Mouse (Mus musculus) left cerebral cortex, adult 11 months (tissue): ENCODE results near the gene Faah.
A peak's percentile ranks its signal among the peaks of the same experiment; 100 is the strongest.

Experiments
- DNase-seq: peaks from one replicate; pipeline ENCODE4 v3.0.0; 2022; ENCODE audit warnings: low spot score

Gene Faah

DNA sequence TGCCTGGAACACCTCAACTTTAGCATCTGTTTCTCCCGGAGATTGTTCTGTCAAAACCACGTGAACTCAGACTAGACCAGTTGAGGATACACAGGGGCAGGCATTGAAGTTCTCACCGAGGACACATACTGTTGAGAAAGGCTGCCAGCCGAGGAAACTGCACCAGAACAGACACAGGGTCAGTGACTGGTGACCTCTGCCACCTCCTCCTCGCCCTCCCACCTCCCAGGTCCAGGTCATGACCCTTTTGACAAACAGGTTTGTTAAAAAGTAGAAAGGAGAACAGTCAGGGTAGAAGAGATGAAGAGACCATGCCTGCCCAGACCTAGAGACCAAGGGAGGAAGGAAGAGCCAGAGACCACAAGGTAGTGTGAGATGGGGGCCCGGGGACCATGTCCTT, 17.1 kb downstream of the Faah start:
- DNase-seq: no peak

DNA sequence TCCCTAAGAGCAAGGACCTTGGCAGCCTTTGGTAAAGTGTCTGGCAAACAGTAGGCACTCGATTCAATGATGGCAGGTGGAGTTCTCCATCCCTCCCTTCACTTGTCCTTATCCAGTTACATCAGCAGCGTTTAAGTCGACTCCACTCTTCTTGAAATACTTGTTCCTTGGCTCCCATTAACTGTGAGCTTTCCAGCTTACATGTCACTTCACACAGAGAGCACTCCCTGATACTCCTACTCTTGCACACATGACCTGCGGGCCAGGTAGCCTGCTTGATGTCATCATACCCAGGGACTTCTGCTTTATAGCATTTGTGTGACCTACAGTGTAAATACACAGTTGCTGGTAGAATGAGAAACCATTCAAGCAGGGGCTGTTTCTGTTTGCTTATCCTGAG, 21.0 kb downstream of the Faah start:
- no peak for DNase-seq

DNA sequence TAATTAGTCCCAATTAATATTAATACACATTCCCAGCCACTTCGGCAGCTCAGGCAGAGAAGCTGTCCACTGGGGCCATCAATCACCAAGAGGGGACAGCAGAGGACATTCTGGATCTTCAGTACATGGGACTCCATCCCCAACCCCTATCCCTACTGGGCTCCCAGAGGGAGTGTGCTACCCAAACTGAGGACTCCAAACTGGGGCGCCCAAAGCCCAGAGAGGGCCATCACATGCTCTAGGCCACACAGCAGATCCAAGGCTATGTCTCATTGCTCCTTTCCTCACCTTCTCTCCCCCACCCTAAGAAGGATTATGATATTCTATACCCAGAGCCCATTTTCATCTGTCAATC, 22.4 kb downstream of the Faah start:
- DNase-seq: no peak

DNA sequence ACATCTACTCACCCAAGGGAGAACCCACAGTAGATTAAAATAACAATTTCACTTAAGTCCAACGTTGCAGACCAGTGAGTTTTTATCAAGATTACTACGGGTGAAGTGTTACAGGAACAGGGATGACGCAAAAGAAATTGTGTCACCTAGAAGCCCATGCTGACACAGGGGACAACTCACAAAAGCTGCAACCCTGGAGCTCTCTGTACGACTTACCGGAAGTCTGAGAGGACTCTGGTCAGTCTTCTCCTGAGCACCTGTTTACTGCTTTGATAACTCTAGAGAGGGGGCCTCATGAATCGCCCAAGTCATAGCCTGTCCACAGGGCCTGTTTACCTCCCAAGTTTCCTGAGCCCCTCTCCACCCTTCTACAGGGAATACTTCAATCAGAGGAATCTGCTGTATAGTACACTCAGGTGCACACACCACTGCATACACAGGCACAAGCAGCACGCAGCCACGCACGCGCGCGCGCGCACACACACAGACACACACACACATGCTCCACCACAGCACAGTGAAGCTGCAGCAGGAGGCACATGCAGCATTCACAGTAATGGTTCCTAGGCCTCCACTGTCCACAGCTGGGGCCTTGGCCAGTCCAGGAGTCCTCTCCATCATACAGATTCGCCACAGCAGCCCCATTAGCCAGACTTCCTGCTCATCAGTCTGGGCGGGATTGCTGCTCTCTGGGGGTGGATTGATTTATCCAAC, 22.9 kb downstream of the Faah start:
- no peak for DNase-seq

DNA sequence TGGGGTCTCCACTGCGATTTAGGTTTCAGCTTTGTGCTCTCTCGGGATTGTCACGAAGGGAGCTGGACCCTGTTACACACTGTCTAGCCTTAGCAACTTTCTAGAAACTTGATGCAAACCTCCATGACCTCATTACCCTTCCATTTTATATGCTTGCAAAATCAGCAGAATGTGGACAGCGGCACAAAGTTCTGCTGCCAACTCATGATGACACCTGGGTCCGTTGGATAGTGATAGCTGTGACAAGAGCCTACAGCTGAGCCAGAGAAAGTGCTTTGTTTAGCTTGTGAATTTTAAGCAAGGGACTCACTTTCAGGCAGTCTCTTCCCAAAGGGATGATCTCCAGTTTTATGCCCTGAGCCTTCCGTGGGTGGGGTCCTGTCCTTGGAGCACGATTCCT, 28.3 kb downstream of the Faah start:
- no peak for DNase-seq

DNA sequence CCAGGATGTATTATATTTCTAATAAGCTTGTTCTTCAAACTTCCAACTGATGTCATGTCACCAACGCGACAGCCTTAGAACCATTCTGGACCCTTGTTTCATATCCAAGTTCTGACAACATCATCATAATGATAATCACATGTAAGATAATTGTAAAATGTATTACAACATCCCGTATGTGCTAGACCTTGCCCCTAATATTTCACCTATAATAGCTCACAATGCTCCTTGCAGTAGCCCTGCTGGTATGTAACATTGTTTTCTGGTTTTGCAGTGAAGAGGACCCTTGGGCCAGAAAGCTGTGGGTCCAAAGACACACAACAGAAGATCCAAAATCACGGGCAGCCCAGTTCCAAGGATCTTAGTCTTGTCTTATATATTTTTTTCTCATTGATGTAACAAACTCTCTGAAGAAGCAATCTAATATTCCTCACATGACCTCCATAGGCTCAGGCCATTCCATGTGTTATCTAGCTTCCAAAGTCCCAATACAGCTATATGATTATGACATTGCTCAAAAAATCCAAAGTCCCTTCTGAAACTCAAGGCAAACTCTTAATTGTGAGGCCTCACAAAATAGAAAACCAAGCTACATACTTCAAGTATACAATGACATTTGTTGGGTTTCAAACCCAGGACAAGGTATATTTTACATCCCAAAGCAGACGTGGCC, 29.7 kb downstream of the Faah start:
- no peak for DNase-seq

DNA sequence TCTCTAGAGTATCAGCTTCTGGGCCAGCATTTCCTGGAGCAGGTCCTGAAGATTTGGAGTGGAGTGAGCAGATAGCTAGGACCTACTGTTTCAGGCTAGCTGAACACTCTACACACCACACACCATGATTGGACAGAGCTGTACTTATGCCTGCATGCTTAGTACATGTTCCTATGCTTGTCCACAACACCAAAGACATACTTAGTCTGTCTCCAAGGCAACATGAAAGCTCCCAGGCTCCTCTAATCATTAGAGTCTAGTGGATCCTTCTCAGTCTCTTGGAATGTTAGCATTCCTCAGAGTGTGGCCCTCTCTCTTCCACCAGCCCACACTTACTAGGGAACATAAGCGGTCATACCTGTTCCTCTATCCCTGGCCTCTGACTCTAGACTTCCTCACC, 30.3 kb downstream of the Faah start:
- DNase-seq: no peak

DNA sequence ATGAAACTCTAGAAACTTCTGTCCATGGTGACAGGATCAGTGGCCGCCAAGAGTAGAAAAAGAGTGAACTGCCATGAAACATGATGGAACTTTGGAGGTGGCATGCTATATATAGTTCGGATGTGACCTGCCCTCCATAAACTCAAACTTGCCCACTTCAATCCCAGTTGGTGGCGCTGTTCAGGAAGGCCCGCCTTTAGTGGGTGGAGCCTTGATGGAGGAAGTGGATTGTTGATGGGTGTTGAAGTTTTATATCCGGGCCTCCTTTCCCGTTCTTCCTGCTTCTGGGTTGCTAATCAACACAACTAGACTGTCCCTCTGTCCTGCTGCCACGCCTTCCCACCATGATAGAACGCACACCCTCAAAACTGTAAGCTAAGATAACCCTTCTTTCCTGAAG, 32.8 kb downstream of the Faah start:
- no peak for DNase-seq

DNA sequence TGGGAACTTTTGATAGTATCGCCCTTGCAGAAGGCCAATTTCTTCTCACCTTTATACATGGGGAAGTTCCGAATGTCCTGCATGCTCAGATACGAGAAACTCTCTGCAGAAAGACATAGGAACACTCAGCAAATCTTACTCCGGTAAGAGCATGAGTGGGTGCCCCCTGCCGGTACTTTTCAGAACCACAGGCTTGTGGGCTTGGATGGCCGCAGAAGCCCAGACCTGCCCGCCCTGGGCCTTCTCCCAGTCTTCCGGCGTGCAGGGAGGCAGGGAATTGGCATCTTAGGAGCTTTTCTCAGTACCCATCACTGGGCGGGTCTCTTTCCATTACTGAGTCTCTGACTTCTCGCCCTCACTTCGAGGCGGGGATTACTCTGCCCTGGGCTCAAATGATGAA, 33.6 kb downstream of the Faah start:
- peak; percentile 35 for DNase-seq

DNA sequence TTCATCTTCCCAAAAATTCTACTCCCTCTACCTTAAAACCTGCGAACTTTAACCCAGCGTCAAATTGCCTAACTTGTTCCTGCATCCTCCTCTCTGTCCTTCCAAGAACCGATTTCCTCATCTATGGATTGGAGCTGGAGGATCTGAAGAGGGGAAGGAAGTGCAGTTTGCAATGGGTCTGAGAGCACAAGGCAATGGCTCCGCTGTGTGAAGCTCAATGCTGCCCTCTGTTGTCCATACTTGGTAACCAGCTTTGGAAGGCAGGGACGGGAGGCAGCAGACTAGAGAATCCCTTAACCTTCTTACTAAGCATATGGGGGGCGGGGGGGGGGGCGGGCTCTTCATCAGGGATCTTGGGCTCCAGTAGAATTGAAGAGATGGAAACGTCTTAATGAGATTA, 37.0 kb downstream of the Faah start:
- DNase-seq: peak; percentile 31

DNA sequence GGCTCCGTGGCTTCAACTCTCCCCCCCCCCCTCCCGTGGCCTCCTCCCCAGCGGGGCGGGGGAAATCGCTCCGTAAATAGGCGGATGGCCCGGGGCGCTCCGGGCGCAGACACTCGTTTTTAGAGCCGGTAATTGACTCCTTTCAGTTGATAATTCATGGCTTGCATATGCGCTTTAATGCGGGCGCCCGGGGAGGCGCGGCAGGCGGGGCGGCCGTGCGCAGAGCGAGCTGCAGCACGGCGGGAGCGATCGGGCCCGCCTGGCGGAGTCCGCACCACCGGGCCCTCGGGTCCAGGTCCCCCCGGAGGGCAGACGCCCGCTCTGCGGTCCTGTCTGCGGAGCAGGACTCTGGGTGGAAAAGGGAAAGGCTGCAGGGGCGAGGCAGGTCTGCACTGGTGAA, 38.3 kb downstream of the Faah start:
- DNase-seq: no peak

DNA sequence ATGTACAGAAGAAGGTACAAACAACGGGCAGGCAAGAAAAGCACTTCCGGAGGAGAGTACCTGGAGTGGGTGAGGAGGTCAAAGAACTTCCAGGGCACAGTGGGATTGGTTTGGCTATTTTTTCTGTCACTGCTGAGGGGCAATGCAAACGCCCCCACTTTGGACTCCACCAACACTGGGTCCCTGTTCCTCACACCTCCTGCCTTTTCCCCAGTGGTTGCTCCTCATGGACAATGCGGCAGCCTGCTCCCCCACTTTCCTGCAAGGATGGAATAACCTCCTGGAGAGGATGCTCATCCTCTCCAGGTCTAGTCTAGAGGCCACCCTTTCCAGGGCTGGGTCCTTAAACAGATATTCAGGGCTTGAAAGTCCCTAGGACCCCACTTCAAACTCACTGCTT, 38.8 kb downstream of the Faah start:
- DNase-seq: no peak

DNA sequence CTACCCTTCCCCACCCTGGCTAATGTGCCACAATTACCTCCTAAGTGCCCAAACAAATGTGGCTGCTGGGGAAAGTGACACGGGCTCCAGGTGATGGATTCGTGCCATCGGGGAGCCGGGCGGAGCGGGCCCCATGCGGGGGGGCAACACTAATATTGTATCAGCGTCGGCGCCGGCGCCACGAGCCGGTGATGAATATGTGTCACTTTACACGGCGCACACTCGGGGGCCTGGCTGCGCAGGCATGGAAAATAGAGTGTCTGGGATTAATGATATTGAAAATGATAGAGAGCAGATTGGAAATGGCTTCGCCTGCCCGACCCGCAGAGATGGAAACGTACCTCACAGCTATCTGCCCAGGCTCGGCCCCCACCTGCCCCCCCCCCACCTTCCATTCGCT, 45.2 kb downstream of the Faah start:
- no peak for DNase-seq

DNA sequence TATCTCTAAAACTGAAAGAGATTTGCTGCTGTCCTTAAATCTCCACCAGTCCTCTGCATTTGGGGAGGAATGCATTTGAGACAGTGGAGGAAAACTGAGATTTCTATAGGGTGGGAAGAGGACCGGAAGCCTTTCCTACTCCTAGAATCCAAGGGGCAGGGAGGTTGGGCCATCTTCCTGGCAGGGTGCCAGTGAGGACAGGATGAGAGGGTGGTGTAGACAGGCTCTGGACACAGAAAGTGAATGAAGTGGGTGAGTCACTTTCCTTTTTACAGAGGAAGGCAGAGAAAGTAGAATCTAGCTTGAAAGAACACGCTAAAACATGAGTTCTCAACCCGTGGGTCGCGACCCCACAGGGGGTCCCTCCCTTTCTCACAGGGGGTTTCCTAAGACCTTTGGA, 53.3 kb downstream of the Faah start:
- DNase-seq: no peak

DNA sequence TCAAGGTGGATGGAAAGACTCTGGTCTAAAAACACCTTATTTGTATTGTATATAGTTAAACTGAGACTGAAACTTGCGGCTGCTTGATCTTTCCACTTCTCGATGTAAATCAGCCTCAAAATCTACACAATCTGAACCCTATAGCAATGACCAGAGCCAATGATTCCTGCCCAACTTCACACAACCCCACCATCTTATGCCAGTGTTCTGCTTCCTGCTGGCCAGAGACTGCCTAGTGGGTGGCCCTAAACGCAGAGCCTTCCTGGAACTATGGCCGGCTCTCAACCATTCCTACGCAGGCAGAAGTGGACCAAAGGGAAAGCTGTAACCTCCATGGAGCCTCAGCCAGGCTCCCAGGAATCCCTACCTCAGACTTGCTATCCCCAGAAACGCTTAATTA, 54.0 kb downstream of the Faah start:
- DNase-seq: no peak

DNA sequence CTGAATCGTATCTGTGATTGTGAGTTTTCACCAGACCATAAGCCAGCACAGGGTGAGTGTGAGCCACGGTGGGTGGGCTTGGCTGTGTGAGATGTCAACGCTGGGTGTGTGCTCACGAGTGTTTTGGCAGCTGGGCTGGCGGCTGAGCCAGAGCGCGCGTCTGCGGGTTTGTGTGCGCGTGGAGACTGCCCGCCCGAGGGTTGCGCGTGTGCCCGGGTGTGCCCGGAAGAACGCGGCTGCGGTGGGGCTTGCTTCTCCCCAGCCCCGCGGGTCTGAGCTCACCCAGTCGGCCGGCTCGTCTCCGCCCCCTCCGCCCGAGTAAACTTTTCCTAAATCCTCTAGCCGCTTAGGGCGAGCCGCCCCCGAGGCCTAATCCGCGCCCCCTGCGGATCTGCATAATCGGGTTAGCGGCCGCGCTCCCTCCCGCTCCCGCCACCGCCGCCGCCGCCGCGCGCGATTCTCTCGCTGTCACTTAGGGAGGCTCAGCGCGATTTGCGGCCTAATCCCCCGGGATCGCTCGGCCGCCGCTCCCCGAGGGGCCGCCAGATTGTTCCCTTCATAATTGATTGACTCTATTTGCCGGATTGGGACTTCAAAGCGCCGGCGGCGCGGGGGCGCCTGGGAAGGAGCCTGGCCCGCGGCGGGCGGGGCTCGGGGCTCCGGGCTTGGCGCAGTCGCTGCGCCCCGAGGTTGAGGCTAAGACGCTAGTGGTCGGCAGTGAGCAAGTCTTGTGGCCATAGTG, 54.9 kb downstream of the Faah start:
- no peak for DNase-seq

DNA sequence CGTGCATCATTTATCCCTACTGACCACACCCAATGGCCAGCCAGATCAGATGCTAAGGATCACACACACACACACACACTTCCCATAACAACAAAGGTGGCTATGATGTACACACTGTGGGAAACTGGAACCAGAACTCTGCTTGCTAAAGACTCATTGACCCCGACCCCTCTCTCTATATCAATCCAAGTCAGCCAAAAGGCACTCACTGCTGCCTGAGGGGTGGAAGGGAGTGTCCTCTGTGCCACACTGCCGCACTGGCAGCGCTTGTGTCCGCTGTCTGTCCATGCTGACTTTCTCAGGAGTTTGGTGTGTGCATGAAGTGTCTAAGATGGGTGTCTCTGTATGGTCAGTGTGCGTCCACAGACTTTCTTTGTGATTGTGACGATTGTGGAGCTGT, 55.7 kb downstream of the Faah start:
- DNase-seq: no peak

DNA sequence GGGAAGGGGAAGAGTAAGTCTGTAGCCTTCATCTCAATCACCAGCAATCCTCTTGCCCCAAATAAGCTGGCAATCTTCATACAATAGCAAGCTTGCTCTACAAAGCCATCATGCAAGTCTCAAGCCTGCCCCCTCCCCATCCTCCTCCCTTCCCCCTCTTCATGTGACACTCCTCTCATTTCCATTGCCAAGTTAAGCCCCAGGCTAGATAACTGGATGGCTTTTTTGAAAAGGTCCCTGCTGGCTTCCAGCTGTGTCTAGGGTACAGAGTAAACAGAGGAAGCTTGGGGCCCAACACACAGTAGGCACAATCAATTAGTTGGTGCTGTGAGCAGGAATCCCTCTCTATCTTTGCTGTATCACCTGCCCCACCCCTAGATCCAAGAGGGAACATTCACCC, 58.2 kb downstream of the Faah start:
- DNase-seq: no peak

DNA sequence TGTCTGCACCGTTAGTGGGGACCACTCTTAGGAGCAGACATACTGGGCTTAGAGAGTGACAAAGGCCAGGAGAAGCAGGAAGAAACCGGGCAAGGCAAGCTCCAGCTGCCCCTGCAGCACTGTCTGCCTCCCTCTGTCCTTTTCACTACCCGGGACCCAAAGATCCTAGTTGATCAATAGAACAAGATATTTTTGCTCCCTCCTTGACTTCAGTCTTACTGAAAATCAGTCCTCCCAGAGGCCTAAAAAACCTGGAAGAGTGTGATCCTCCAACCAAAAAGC, 62.3 kb downstream of the Faah start:
- no peak for DNase-seq

DNA sequence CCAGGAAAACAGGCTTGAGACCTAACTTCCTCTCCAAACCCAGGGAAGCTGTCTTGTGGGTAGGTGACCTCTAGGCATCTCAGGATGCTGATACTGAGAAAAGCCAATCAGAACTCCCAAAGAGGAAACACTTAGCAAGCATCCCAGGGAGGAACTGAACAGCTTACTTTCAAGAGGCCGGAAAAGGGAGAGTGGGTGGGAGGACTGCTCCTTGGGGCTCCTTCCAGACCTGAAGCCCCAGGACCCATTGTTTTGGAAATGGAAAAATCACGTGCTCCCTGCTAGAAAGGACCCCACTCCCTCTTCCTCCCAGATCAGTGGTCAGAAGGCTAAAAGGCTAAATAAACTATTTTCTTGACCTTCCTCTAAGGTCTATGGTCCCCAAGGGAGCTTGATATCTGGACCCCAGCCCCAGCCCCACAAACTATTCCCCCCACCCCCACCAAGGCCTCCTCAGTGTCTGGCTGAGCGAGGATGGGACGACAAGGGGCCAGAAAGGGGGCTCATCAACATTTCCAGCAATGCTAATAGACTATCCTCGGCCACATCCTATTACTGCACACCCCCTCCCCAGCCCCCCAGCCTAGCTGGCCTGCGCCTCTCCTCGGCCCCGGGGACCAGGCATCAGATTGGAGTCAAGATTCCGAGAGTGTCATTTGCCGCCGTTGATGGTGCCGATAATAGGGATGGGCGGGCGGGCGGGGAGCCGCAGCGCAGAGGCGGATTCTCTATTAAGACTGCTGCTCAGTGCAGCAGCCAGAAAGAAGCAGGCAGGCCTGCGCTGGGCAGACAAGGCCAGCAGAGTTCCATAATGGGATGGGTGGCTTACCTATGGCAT, 62.9 kb downstream of the Faah start:
- no peak for DNase-seq

DNA sequence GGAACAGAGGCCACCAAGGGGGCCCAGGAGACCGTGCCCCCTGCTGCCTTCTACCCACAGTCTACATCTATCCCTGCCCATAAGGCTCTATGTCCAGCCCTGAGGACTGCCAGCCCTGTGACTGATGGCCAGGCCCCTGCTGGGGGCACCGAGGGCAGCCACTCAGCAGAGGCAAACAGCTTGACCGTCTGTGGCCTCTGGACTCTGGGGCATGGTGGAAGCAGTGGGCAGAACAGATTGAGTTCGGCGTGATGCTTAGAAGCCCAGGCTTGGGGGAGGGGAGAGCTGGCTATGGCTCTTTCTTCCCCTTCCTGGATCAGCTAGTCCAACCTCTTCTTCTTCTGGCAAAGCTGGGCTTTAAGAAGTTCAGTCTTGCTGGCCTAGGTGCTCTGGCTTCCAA, 64.2 kb downstream of the Faah start:
- DNase-seq: no peak

DNA sequence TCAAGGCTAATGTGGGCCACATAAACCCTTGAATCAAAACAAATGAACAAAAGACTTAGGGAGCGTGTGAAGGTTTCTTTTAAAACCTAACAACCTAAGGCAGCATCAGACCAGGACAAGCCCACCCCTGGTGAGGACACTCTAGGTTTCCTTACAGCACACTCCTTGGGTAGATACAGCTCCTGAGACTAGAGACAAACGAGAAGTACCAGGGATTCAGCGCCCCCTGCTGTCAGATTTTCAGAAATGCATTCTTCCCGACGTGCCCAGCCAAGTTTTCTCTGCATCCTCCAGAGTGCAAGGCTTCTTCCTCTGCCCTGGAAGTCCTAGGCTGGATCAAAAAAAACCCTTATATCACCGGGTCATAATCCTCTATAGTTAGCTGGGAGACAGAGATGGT, 65.0 kb downstream of the Faah start:
- peak; percentile 39 for DNase-seq
